Mouse (Mus musculus): ENCODE results near the gene Prr18.

Prr18 gene

GRCm38 (mm10) chr17:8340407-8341359 is 3.4 kb downstream of the Prr18 start:
- in situ Hi-C loops (cut with MboI) = no loop called here

GRCm38 (mm10) chr17:8341360-8341963 is 4.2 kb downstream of the Prr18 start:
- in situ Hi-C loops (cut with MboI) = no loop called here

- in situ Hi-C loops (cut with MboI) = no loop called here
Measured at GRCm38 (mm10) chr17:8342706-8343105, 5.4 kb downstream of the Prr18 start.

GRCm38 (mm10) chr17:8343416-8343815 is 6.2 kb downstream of the Prr18 start:
- in situ Hi-C loops (cut with MboI) = no loop called here

GRCm38 (mm10) chr17:8347765-8348285 is 10.6 kb downstream of the Prr18 start:
- in situ Hi-C loops (cut with MboI) = no loop called here

GRCm38 (mm10) chr17:8348941-8349340 is 11.7 kb downstream of the Prr18 start:
- in situ Hi-C loops (cut with MboI) = no loop called here

GRCm38 (mm10) chr17:8351088-8351487 is 13.8 kb downstream of the Prr18 start:
- in situ Hi-C loops (cut with MboI) = no loop called here

GRCm38 (mm10) chr17:8355692-8356091 is 18.4 kb downstream of the Prr18 start, which contains the start of gene T2:
Gene T2 (plus strand): TSS chr17:8355992.
- in situ Hi-C loops (cut with MboI) = no loop called here

- in situ Hi-C loops (cut with MboI) = no loop called here
Measured at GRCm38 (mm10) chr17:8357498-8357897, 20.2 kb downstream of the Prr18 start.

GRCm38 (mm10) chr17:8360876-8361275 is 23.6 kb downstream of the Prr18 start:
- in situ Hi-C loops (cut with MboI) = no loop called here

- in situ Hi-C loops (cut with MboI) = no loop called here
Measured at GRCm38 (mm10) chr17:8361281-8362103, 24.2 kb downstream of the Prr18 start.

- in situ Hi-C loops (cut with MboI) = no loop called here
Measured at GRCm38 (mm10) chr17:8367514-8368480, 30.5 kb downstream of the Prr18 start.

GRCm38 (mm10) chr17:8368570-8368969 is 31.3 kb downstream of the Prr18 start:
- in situ Hi-C loops (cut with MboI) = no loop called here

GRCm38 (mm10) chr17:8369171-8369570 is 31.9 kb downstream of the Prr18 start:
- in situ Hi-C loops (cut with MboI) = no loop called here

GRCm38 (mm10) chr17:8370634-8371229 is 33.5 kb downstream of the Prr18 start:
- in situ Hi-C loops (cut with MboI) = no loop called here

- in situ Hi-C loops (cut with MboI) = no loop called here
Measured at GRCm38 (mm10) chr17:8371834-8372233, 34.6 kb downstream of the Prr18 start.

GRCm38 (mm10) chr17:8372286-8373046 is 35.2 kb downstream of the Prr18 start:
- in situ Hi-C loops (cut with MboI) = no loop called here

- in situ Hi-C loops (cut with MboI) = no loop called here
Measured at GRCm38 (mm10) chr17:8377298-8377697, 40.0 kb downstream of the Prr18 start.

- in situ Hi-C loops (cut with MboI) = no loop called here
Measured at GRCm38 (mm10) chr17:8385441-8385840, 48.2 kb downstream of the Prr18 start.

- in situ Hi-C loops (cut with MboI) = no loop called here
Measured at GRCm38 (mm10) chr17:8388463-8388862, 51.2 kb downstream of the Prr18 start.

All from mature B cell (primary cell).